Mouse (Mus musculus): ENCODE measurements at regions not wholly inside any gene's neighbourhood (a gene's known extent, or its start where the extent isn't known, plus 50 kb on each side); places are given as distances from the start of the nearest gene placed in this dataset.

- DNase-seq = no peak
Measured at GRCm38 (mm10) chr2:45226045-45226370, 108.8 kb upstream of the Zeb2 start.

GRCm38 (mm10) chr2:45225364-45226044 lies 108.3 kb upstream of the Zeb2 start:
- DNase-seq = no peak

- no peak for DNase-seq
Measured at GRCm38 (mm10) chr2:45222213-45222612, 105.0 kb upstream of the Zeb2 start.

- DNase-seq = no peak
Measured at GRCm38 (mm10) chr2:45219851-45220250, 102.7 kb upstream of the Zeb2 start.

GRCm38 (mm10) chr2:45212833-45213232 lies 95.6 kb upstream of the Zeb2 start:
- no peak for DNase-seq

- no peak for DNase-seq
Measured at GRCm38 (mm10) chr2:45208526-45208925, 91.3 kb upstream of the Zeb2 start.

- DNase-seq = no peak
Measured at GRCm38 (mm10) chr2:45205756-45206155, 88.6 kb upstream of the Zeb2 start.

GRCm38 (mm10) chr2:45205211-45205610 lies 88.0 kb upstream of the Zeb2 start:
- no peak for DNase-seq

- DNase-seq = no peak
Measured at GRCm38 (mm10) chr2:45197955-45198631, 80.9 kb upstream of the Zeb2 start.

GRCm38 (mm10) chr2:45197342-45197741 lies 80.1 kb upstream of the Zeb2 start:
- no peak for DNase-seq

- DNase-seq = no peak
Measured at GRCm38 (mm10) chr2:45196511-45196910, 79.3 kb upstream of the Zeb2 start.

GRCm38 (mm10) chr2:45194335-45194734 lies 77.1 kb upstream of the Zeb2 start:
- no peak for DNase-seq

GRCm38 (mm10) chr2:45185621-45185999 lies 68.4 kb upstream of the Zeb2 start:
- no peak for DNase-seq

- no peak for DNase-seq
Measured at GRCm38 (mm10) chr2:45184704-45185620, 67.8 kb upstream of the Zeb2 start.

- DNase-seq = no peak
Measured at GRCm38 (mm10) chr2:45184149-45184548, 67.0 kb upstream of the Zeb2 start.

- DNase-seq = no peak
Measured at GRCm38 (mm10) chr2:45182876-45183275, 65.7 kb upstream of the Zeb2 start.

GRCm38 (mm10) chr2:45181552-45181951 lies 64.4 kb upstream of the Zeb2 start:
- peak; percentile 24 for DNase-seq

GRCm38 (mm10) chr2:45178849-45179453 lies 61.8 kb upstream of the Zeb2 start:
- no peak for DNase-seq

GRCm38 (mm10) chr2:45172382-45172781 lies 55.2 kb upstream of the Zeb2 start:
- no peak for DNase-seq

- no peak for DNase-seq
Measured at GRCm38 (mm10) chr2:45171520-45172173, 54.5 kb upstream of the Zeb2 start.

- DNase-seq = no peak
Measured at GRCm38 (mm10) chr2:45170272-45170671, 53.1 kb upstream of the Zeb2 start.

- DNase-seq = no peak
Measured at GRCm38 (mm10) chr2:45169429-45170070, 52.4 kb upstream of the Zeb2 start.

All from right cerebral cortex, postnatal 14 days (tissue).